Mouse (Mus musculus) CH12.LX (cell line): ENCODE measurements around the gene Usp25.

Source experiments
- CTCF ChIP-seq, 2 experiments: IDR thresholded peaks in 1 of 2; conservative IDR thresholded peaks in 1 of 2; 2 replicates each; pipeline ENCODE4 v1.5.1; 2011 to 2012; ENCODE audit warnings: low read depth in 2 of 2, low read length in 2 of 2, improper control_type of control experiment in 1 of 2, inconsistent platforms in 1 of 2, mild to moderate bottlenecking in 1 of 2, moderate library complexity in 1 of 2
- E2F4 ChIP-seq: IDR thresholded peaks from 2 replicates; pipeline ENCODE4 v1.6.1; 2011; ENCODE audit warnings: low read depth, low read length, improper control_type of control experiment; ENCODE audit not compliant: insufficient replicate concordance
- POLR2A ChIP-seq: IDR thresholded peaks from 2 replicates; pipeline ENCODE4 v1.6.1; 2011; ENCODE audit warnings: low read depth, mild to moderate bottlenecking, improper control_type of control experiment, low read length
- TBP ChIP-seq: conservative IDR thresholded peaks from 2 replicates; pipeline ENCODE4 v1.6.1; 2011; ENCODE audit warnings: low read depth, low read length, improper control_type of control experiment
- ZC3H11A ChIP-seq: IDR thresholded peaks from 2 replicates; pipeline ENCODE4 v1.6.1; 2012; ENCODE audit warnings: low read depth, mild to moderate bottlenecking, inconsistent platforms, low read length, improper control_type of control experiment

GRCm38 (mm10) chr16:77054184-77054583, 40.7 kb downstream of the Usp25 start:
- TF ChIP-seq E2F4 (no peak), POLR2A (no peak), CTCF (conservative IDR thresholded peaks at IDR 0.05 in 1 of 2, IDR thresholded peaks at IDR 0.05 in 1 of 2; ENCODE audit: low read depth in 2 of 2, low read length in 2 of 2) (no peak), ZC3H11A (no peak), TBP (no peak)
